Mouse (Mus musculus) myocyte (in vitro differentiated cells): ENCODE results near the gene Ctcf. TPM values are rescaled to one million over a fixed set of nuclear protein-coding genes. Genes with fewer than 3 reads are reported as not detected.

Source experiments
- H3K27me3 ChIP-seq: one replicate; pipeline ENCODE4 v1.6.1; 2011; ENCODE audit not compliant: control insufficient read depth, insufficient read depth, insufficient read length
- H3K36me3 ChIP-seq: one replicate; pipeline ENCODE4 v1.6.1; 2011; ENCODE audit not compliant: control insufficient read depth, insufficient read depth
- H3K4me2 ChIP-seq: one replicate; pipeline ENCODE4 v1.6.1; 2011; ENCODE audit warnings: low read depth, control low read depth
- H3K4me3 ChIP-seq: one replicate; pipeline ENCODE4 v1.5.1; 2011; ENCODE audit warnings: mild to moderate bottlenecking, control low read depth, moderate library complexity
- H3K79me2 ChIP-seq: one replicate; pipeline ENCODE4 v1.6.1; 2011; ENCODE audit not compliant: control insufficient read depth, insufficient read depth
- H3ac ChIP-seq: one replicate; pipeline ENCODE4 v1.6.1; 2011; ENCODE audit not compliant: control insufficient read depth, insufficient read length
- CEBPB ChIP-seq: IDR thresholded peaks from 2 replicates; pipeline ENCODE4 v1.6.1; 2011; ENCODE audit warnings: mild to moderate bottlenecking, moderate library complexity; ENCODE audit not compliant: poor library complexity, insufficient read depth, severe bottlenecking
- E2F4 ChIP-seq: IDR thresholded peaks from one replicate; pipeline ENCODE4 v1.6.1; 2011; ENCODE audit warnings: mild to moderate bottlenecking, control low read depth, moderate library complexity; ENCODE audit not compliant: insufficient read depth
- MAX ChIP-seq: IDR thresholded peaks from one replicate; pipeline ENCODE4 v1.6.1; 2011; ENCODE audit warnings: low read depth, mild to moderate bottlenecking, control low read depth
- MYOD1 ChIP-seq, 3 experiments: IDR thresholded peaks; one replicate each; pipeline ENCODE4 v1.6.1; 2011; ENCODE audit warnings: control low read depth in 2 of 3, low read depth in 2 of 3, mild to moderate bottlenecking in 2 of 3, moderate library complexity in 1 of 3; ENCODE audit not compliant: insufficient read length in 2 of 3, control insufficient read depth in 1 of 3
- MYOG ChIP-seq, 3 experiments: IDR thresholded peaks; one replicate each; pipeline ENCODE4 v1.6.1; 2011; ENCODE audit warnings: control low read depth in 2 of 3, low read depth in 2 of 3, mild to moderate bottlenecking in 2 of 3; ENCODE audit not compliant: insufficient read length in 2 of 3, control insufficient read depth in 1 of 3, insufficient read depth in 1 of 3
- POLR2A ChIP-seq: IDR thresholded peaks from one replicate; pipeline ENCODE4 v1.6.1; 2011; ENCODE audit warnings: low read depth, mild to moderate bottlenecking, control low read depth, moderate library complexity; ENCODE audit not compliant: insufficient read length
- POLR2AphosphoS2 ChIP-seq: IDR thresholded peaks from one replicate; pipeline ENCODE4 v1.6.1; 2011; ENCODE audit warnings: low read depth, control low read depth; ENCODE audit not compliant: insufficient read length
- REST ChIP-seq: IDR thresholded peaks from one replicate; pipeline ENCODE4 v1.6.1; 2011; ENCODE audit warnings: mild to moderate bottlenecking, control low read depth, moderate library complexity; ENCODE audit not compliant: insufficient read depth, insufficient read length
- SRF ChIP-seq: IDR thresholded peaks from one replicate; pipeline ENCODE4 v1.6.1; 2011; ENCODE audit warnings: low read depth; ENCODE audit not compliant: control insufficient read depth, insufficient read length
- TCF12 ChIP-seq: IDR thresholded peaks from one replicate; pipeline ENCODE4 v1.6.1; 2011; ENCODE audit warnings: mild to moderate bottlenecking, control low read depth; ENCODE audit not compliant: poor library complexity, insufficient read depth, severe bottlenecking
- TCF3 ChIP-seq: IDR thresholded peaks from one replicate; pipeline ENCODE4 v1.6.1; 2011; ENCODE audit warnings: low read depth, control low read depth; ENCODE audit not compliant: insufficient read length
- USF1 ChIP-seq: IDR thresholded peaks from one replicate; pipeline ENCODE4 v1.6.1; 2011; ENCODE audit warnings: low read depth, mild to moderate bottlenecking, control low read depth, moderate library complexity
- polyA plus RNA-seq: library from polyadenylated mRNA; unstranded; fragments of >200 nt; fragmentation: generic; extraction: Trizol; gene quantifications from one replicate; pipeline ENCODE4 v1.2.1, GENCODE M21; 2012; ENCODE audit warnings: missing spikeins

Ctcf gene
- polyA plus RNA-seq, 1 experiment: 17.6 TPM

DNA sequence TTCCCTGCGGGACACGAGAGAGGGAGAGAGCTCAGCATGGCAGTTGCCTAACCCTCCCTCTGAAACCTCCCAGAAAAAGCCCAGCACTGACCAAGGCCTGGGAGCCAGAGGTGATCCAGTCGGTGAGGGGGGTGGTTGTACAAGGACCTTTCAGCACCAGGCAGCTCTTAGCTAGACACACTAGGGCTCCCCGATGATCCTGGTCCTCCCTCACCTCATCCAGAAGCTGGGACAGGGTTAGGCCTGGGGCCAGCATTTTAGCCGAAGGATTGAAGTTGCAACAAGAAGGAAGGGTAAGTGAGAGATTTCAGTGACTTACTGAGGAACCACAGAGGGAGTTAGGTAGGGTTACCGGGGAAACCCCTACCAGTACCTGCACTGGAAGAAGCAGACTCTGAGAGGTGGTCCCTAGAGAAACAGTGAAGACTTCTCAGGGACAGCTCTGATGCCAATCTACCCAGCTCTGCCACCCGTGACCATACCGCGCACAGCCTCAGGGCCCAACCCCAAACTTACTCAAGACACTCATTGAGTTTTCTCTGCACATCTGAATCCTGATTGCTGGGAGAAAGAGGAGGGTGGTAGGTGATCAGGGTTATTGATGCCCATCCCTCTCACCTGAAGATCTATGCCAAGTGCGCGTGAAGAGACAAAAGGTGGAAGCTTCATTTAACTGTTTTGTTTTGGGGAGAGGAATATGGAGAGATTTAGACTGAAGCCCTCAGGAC lies 63.3 kb downstream of the Ctcf start:
- Histone ChIP-seq H3K27me3 (no peaks in the 10 kb centered on the region), H3K79me2 (no peaks in the 10 kb centered on the region), H3K4me2 (peak overlapping the region; percentile 99), H3ac (peak overlapping the region; percentile 6), H3K36me3 (peaks cover 3% of the 10 kb centered on the region), H3K4me3 (peak overlapping the region; percentile 91)
- TF ChIP-seq POLR2A (no peak), MYOG (IDR thresholded peaks at IDR 0.05; ENCODE audit: control insufficient read depth in 1 of 3, insufficient read depth in 1 of 3, insufficient read length in 2 of 3, low read depth in 2 of 3) (no peak), MAX (no peak), TCF12 (no peak), USF1 (no peak), SRF (no peak), E2F4 (no peak), POLR2AphosphoS2 (no peak), REST (no peak), CEBPB (no peak)

DNA sequence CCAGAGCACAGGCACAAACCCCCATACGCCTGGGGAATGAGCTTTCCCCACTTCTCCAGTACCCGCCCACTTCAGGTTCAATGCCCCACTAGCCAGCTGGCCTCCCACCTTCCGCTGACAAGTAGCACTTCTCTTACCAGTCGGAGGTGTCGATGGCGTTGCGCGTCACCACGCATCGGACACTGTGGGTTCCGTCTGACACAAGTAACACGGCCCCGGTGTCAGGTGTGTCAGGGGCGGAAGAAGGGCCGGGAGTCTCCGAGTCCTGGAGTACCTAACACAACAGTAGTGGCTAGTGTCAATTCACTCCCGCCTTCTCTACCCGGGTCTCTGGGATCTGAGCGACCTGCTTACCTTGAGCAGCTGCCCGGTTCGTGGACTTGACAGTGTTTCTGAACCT lies 64.2 kb downstream of the Ctcf start:
- H3K27me3 ChIP-seq: no peaks in the 10 kb centered on the region
- peaks cover 3% of the 10 kb centered on the region for H3K36me3 ChIP-seq
- peak overlapping the region; percentile 91 for H3K4me3 ChIP-seq
- H3K79me2 ChIP-seq: no peaks in the 10 kb centered on the region
- peak overlapping the region; percentile 99 for H3K4me2 ChIP-seq
- TF ChIP-seq TCF3 (no peak), SRF (no peak), TCF12 (no peak), POLR2A (no peak), E2F4 (no peak), USF1 (no peak), REST (no peak), MAX (no peak)
- peak overlapping the region; percentile 6 for H3ac ChIP-seq

DNA sequence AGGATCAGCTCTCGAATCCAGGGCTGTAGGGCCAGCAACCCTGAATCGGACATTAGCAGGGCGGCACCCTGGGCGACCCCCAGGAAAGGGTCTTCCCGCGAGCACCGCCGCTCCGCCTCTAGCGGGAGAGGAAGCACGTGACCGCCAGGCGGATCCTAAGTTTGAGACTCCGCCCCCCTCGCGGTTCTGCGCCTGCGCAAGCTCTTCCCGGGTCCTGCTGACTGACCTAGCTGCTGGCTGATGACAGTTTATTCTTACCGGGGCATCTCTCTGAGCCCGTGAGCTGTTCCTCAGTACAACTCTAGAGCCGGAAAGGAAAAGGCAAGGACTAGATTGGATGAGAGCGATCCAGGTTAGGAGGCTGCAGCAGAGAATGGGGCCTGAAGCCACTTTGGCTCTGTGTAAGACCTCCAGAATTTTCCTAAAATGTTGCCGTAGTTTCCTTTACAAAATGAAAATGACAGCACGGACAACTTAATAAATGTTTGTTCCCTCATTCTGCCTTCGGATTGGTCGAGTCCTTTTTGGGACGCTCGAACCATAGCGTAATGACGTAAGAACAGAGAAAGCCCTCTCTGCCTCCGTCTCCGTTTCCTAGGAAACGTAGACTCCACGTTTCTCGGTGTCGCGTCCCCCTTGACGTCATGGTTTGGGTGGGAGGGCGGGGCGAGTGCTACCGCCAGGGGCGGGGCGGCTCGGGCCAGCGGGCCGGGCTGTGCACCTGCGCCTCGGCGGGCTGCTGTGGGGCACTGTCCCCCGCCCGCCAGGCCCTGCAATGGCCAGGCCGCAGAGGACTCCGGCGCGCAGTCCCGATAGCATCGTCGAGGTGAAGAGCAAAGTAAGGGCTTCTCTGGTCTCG lies 64.8 kb downstream of the Ctcf start, which contains the start of the genes Acd and Pard6a:
TSS of gene Acd (minus strand) at position 137 of the 859 bp plus-strand sequence.
TSS of gene Pard6a (plus strand) at position 183 of the 859 bp plus-strand sequence.
- peak within 1 kb of the TSS; percentile 99 for H3K4me2 ChIP-seq
- H3ac ChIP-seq: peak within 1 kb of the TSS; percentile 6
- H3K4me3 ChIP-seq: peak within 1 kb of the TSS; percentile 91
- TF ChIP-seq MYOG (IDR thresholded peaks at IDR 0.05; ENCODE audit: control insufficient read depth in 1 of 3, insufficient read depth in 1 of 3, insufficient read length in 2 of 3, low read depth in 2 of 3): peak in 2 of 3 experiments; percentile 47 to 57
- no peak for TF ChIP-seq E2F4
- peak in 1 of 3 experiments; percentile 70 for TF ChIP-seq MYOD1 (IDR thresholded peaks at IDR 0.05; ENCODE audit: control insufficient read depth in 1 of 3, insufficient read length in 2 of 3, low read depth in 2 of 3)
- peak; percentile 89 for TF ChIP-seq POLR2AphosphoS2
- peak; percentile 94 for TF ChIP-seq USF1
- no peak for TF ChIP-seq TCF12
- TF ChIP-seq CEBPB: peak; percentile 17; the same call in 1 of the 2 replicates
- peak; percentile 79 for TF ChIP-seq POLR2A
- H3K36me3 ChIP-seq: peaks cover 3% of the 10 kb centered on the region
- peaks cover under 1% of the 10 kb centered on the region for H3K79me2 ChIP-seq
- H3K27me3 ChIP-seq: no peaks in the 10 kb centered on the region

DNA sequence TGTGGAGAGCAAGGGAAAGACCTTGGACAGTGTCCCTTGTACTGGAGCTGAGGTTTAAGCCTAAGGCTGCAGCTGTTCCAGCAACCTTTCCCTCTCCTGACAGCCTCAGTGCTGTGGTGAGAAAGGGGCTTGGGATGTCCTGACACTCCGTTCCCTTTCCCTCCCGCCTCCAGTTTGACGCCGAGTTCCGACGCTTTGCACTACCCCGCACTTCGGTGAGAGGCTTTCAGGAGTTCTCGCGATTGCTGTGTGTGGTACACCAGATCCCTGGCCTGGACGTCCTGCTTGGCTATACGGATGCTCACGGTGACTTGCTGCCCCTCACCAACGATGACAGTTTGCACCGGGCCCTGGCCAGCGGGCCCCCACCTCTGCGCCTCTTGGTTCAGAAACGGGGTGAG lies 65.6 kb downstream of the Ctcf start:
- no peaks in the 10 kb centered on the region for H3K27me3 ChIP-seq
- no peaks in the 10 kb centered on the region for H3K36me3 ChIP-seq
- H3K79me2 ChIP-seq: peaks cover 8% of the 10 kb centered on the region
- H3K4me3 ChIP-seq: peak overlapping the region; percentile 91
- no peak for TF ChIP-seq TCF12
- TF ChIP-seq TCF3: no peak
- TF ChIP-seq POLR2A: no peak
- H3ac ChIP-seq: no peak overlapping the region
- peak overlapping the region; percentile 69 for H3K4me2 ChIP-seq
